Mouse (Mus musculus) skeletal muscle tissue, adult 2 months (tissue): ENCODE measurements around the gene Ripk4.

Experiments
- DNase-seq: peaks from one replicate; pipeline ENCODE4 v3.0.0-alpha.2; 2012; ENCODE audit warnings: low read depth, low spot score

Ripk4 gene

DNA sequence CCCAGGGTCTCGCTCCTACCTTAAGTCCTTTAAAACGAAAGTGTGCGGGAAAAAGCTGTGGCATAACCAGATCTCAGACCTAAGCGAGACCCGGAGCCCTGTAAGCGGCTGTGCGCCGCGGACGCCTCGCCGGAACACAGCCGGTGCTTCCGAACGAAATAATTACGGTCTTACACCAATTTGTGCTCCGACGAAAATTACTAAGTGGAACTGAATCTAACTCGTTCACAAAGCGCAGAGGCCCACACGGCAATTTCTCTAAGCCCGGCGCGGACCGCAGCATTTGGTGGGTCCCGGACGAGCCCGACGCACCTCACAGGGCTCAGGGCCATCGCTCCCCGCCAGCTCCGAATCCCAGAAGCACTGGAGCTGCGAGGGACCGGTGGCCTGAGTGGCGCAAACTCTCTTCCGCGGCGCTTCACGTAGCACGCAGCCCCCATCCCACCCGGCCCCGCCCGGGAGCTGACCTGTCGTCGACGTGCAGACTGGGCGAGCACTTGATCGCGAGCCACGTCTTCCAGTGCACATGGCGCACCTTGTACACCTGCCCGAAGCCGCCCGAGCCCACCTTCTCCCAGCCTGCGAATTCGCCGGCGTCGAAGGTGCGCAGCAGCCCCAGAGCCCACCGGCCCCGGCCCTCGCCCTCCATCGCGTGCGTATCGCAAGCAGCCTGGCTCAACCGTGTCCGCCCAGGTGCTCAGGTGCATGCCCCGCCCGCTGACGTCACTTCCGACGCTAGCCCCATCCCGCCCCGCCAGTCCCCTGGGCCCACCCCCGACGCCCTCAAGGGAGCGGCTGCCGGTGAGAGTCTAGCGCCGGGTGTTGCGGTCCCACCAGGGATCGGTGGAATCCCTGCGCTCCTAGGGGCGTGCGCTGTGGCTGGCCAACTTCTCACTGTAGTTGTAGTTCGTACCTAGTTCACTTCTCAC is at the start of gene Ripk4:
Gene Ripk4, minus strand, starts transcription at position 727 of the 929 bp plus-strand sequence.
- DNase-seq: no peak

DNA sequence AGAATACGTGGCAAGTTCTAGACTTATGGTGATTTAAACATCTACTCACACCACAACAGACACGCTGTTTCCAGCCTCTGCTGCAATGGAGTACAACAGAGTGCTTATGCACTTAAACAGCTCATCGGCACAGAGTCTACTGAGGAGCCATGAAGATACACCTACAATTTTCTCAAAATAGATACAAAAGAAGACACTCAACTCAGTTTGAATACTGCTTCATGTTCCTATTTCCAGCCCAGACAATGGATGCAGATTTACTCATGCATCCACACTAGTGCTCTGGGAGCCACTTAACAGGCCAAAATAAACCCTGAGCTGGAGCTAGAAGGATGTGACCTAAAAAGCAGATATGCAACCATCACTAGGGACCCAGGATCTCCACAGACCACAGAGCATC is 45.3 kb upstream of the Ripk4 start:
- no peak for DNase-seq

DNA sequence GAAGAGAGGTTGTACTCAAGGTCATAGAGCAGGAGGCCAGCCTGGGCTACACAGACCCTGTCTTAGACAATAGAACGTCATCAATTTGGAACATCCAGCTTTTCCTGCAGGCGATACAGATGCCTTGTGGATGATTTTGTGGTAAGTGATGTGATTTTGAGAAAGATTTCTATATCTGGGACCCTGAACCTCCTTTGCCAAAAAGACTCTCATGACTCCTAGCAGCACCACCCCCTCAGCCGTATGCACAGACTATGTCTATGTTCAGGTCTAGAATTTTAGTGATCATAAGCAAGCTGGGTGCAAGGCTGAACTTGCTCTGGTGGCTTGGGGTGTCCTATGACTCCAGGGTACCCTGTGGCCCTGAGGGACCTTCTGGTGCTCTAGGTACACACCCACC is 42.1 kb upstream of the Ripk4 start:
- DNase-seq: no peak

GRCm38 (mm10) chr16:97804680-97805547 is 41.3 kb upstream of the Ripk4 start:
- peak; percentile 69 for DNase-seq

DNA sequence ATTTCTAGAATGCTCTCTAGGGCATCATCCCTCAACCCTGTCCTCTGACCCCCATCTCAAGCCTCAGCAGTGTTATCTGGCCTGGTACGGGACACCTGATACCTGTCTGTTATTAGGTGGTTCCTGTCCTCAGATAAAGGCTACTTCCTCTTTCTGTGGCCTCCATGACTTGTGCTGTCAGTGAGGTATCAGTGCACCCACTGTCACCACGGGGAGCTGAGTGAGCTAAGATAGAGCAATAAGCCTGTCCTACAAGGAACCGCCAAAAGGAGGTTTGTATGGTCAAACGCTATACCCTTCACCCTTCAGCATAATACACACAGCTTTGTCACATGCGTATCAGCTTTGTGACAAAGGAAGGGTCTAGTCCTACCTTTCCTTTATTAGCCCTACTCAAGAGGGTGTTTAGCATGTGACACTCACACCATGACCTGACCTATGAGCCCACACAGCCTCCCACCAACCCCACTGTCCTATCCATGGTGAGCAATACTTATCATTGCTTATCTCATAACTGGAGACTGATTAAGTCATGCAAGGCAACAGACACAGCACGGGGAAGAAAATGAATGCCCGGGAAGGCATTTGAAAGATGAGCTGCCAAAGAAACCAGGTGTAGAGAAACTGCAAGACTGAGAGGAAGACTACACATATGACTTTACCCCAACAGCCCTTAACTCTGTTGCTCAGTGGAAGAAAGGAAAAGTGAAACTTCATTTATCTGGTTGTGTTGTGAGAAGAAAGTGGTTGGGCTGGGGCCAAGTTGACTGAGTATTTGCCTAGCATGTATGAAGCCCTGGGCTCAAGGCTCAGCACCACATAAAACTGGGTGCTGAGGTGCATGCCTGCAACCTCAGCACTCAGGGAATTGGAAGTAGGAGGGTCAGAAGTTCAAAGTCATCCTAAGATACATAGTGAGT is 34.6 kb upstream of the Ripk4 start:
- DNase-seq: no peak

DNA sequence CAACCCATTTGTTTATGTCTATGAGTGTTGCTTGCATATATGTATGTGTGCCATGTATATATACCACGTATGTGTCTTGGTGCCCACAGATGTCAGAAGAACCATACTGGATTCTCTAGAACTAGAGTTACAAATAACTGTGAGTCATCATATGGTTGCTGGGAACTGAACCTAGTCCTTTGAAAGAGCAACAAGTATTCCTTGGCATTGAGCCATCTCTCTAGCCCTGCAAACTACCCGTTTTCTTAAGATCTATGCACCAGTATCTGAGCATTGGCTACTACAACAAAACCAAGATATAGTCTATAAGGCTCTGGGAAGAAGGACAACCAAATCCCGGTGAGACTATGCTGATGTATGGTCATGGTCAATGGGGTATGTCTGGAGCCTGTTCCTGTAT is 33.6 kb upstream of the Ripk4 start:
- no peak for DNase-seq

GRCm38 (mm10) chr16:97794256-97794655 is 30.7 kb upstream of the Ripk4 start:
- no peak for DNase-seq

- DNase-seq: no peak
These were observed 19.5 kb upstream of the Ripk4 start for GRCm38 (mm10) chr16:97783057-97783456.

DNA sequence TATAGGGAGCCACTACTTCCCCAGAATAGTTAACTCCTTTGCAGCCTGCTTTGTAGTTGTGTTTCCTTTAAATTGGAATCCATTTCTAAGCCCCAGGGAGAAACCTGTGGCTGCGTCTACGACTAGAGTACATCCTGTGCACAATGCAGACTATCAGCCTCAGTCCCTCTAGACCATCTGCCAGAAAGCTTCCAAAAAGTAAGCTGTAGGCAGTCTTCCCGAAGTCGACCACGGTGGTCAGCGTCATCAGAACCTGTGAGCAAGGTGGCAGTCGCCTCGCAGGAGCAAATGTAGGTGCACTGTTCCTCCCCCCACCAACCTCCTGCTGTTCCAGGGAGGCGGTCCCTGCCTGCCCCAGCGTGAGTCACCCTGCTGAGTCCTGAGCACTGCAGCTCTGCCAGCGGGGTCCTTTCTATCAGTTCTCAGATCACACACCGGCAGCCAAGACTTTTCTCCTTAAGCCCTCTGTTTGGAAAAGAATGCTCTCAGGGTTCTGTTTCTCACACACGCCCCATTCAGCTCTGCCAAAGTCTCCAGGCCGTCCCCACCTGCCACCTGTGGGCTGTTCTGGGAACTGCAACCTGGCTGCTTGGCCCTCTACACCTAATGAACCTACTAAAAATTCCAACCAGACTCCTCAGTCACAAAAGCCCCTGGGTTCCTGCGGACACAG is 14.9 kb upstream of the Ripk4 start:
- peak; percentile 26 for DNase-seq

DNA sequence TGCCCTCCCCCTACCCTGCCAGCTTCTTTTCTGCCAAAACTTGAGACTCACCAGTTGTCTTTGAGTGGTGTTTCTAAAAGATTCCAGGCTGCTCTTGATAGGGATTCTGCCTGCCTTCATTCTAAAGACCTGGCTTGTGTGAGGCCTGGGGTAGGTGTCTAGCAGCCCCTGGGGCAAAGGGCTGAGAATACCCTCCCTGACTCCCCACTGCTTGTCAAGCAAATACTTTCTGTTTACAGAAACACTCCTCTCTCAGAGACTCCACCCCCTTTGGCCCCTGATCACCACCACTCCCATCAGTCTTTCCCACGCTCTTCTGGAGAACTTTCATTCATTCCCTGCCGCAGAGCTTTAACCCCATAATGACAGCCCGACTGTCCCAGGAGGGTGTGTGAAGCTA is 2.9 kb upstream of the Ripk4 start:
- DNase-seq: no peak

DNA sequence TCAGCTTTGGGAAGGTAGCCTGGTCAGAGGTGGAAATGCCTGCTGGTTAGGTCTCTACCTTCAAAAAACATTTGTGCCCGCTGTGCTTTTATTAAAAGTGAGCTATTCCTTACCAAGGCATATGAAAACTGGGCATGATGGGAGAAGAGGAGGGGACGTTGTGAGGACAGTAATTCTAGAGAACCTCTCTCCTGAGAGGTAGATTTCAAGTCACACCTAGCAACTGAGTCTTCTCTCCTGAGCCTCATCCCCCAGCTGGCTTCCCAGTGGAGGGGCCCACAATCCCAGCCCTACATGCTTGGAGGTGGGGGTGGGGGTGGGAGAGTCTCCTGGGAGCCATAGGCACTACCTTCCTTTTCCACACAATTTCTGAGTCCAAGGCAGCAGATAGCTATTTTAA is 1.0 kb upstream of the Ripk4 start:
- DNase-seq: no peak

- DNase-seq: no peak
These were observed 378 bp upstream of the Ripk4 start for GRCm38 (mm10) chr16:97763990-97764340.

GRCm38 (mm10) chr16:97761782-97762181 is 1.8 kb downstream of the Ripk4 start:
- no peak for DNase-seq

DNA sequence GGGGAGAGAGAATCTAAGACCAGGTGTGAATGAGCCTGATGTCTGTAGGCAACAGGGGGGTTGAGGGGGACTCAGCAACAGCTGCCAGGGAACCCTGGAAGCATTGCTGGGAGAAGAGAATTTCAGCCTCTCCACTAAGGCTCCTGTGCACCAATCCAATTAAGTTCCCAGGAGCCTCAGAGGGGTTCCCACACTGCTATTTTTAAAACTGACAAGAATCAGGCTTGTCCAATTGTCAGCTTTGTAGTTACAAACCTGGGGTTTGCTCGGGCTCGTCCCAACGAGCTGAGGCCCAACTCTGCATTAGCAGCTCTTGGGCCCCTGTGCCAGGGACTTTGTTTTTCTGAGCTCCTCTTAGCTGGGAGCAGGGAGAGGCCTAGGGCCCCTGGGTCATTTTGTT is 3.9 kb downstream of the Ripk4 start:
- DNase-seq: no peak

GRCm38 (mm10) chr16:97758288-97758687 is 5.3 kb downstream of the Ripk4 start:
- no peak for DNase-seq

- no peak for DNase-seq
These were observed 7.1 kb downstream of the Ripk4 start for GRCm38 (mm10) chr16:97756460-97756859.

DNA sequence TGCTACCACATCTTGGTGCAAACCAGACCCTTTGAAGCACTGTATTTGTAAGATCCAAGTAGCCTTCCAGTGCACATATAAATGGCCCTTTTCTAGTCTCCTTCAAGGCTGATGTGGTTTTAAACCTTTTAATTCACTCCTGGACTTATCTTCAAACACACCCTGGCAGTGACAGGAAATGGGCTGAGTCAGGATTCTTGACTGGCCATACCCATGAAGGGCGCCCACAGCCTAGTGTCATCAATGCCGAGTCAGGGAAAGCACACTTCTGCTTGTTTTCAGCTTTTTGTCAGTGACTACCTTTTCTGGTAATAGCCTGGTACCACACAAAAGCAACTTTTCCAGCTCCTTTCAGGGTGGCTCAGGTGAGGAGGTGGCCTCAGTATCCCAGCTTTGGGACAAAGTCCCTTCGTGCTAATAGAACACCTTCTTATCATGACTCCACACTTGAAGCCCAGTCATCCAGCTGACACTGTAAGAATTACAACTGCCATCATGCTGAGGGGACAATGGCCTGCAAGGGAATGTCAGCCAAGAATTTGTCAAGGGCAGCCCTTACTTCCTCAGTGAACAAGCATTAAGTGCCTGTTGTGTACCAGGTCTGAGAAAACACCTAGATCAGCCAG is 11.2 kb downstream of the Ripk4 start:
- DNase-seq: no peak

GRCm38 (mm10) chr16:97751884-97752283 is 11.7 kb downstream of the Ripk4 start:
- peak; percentile 39 for DNase-seq

GRCm38 (mm10) chr16:97748421-97748820 is 15.2 kb downstream of the Ripk4 start:
- no peak for DNase-seq

GRCm38 (mm10) chr16:97738030-97738429 is 25.6 kb downstream of the Ripk4 start:
- DNase-seq: peak; percentile 37

GRCm38 (mm10) chr16:97736562-97736961 is 27.0 kb downstream of the Ripk4 start:
- DNase-seq: no peak
